Mouse (Mus musculus) small intestine, adult 2 months (tissue): Measurements from ENCODE around the gene Ssh1.
A peak's percentile ranks its signal among the peaks of the same experiment; 100 is the strongest.

Experiments used
- CTCF ChIP-seq: fragments of 200-500 bp; IDR thresholded peaks from 2 replicates; pipeline ENCODE4 v1.5.1; 2012; ENCODE audit warnings: low read depth, mild to moderate bottlenecking, control low read depth, inconsistent platforms, low read length, moderate library complexity, mixed read lengths; ENCODE audit not compliant: insufficient replicate concordance, insufficient read length; ENCODE audit errors: extremely low read depth
- POLR2A ChIP-seq: fragments of 200-500 bp; IDR thresholded peaks from 2 replicates; pipeline ENCODE4 v1.6.1; 2012; ENCODE audit warnings: low read depth, mild to moderate bottlenecking, control low read depth, inconsistent platforms, low read length, moderate library complexity

- TF ChIP-seq POLR2A (peak; percentile 84), CTCF (peak; percentile 96)
These were observed 84.9 kb downstream of the Ssh1 start, which contains the start of gene Coro1c for GRCm38 (mm10) chr5:113908592-113909441.
